Mouse (Mus musculus) hindbrain, postnatal 0 days (tissue): ENCODE measurements around the gene Hoxb8. TPM values are rescaled to one million over a fixed set of nuclear protein-coding genes. Genes with fewer than 3 reads are reported as not detected.
A peak's percentile ranks its signal among the peaks of the same experiment; 100 is the strongest.

Experiments
- ATAC-seq: fragments of 200-750 bp; cut with Nextera tagmentation; 2 replicates; pipeline ENCODE4 v1.8.0; 2017; ENCODE audit warnings: mild to moderate bottlenecking, moderate TSS enrichment, moderate library complexity
- DNase-seq: peaks from one replicate; pipeline ENCODE4 v3.0.0-alpha.2; 2015; ENCODE audit warnings: low spot score
- H3K27ac ChIP-seq: fragments of 300-500 bp; sonication (generic); 2 replicates; pipeline ENCODE4 v1.5.1; 2014; ENCODE audit warnings: mild to moderate bottlenecking
- H3K27me3 ChIP-seq: fragments of 300-500 bp; sonication (generic); 2 replicates; pipeline ENCODE4 v1.6.1; 2014; ENCODE audit warnings: low read length, mixed read lengths; ENCODE audit not compliant: insufficient read depth
- H3K36me3 ChIP-seq: fragments of 300-500 bp; sonication (generic); 2 replicates; pipeline ENCODE4 v1.6.1; 2014; ENCODE audit warnings: low read length, mixed read lengths; ENCODE audit not compliant: insufficient read depth
- H3K4me1 ChIP-seq: fragments of 300-500 bp; sonication (generic); 2 replicates; pipeline ENCODE4 v1.6.1; 2014; ENCODE audit warnings: antibody characterized with exemption, low read length, mixed read lengths; ENCODE audit not compliant: insufficient read depth
- H3K4me2 ChIP-seq: fragments of 300-500 bp; sonication (generic); 2 replicates; pipeline ENCODE4 v1.6.1; 2014; ENCODE audit warnings: low read depth, mild to moderate bottlenecking, low read length, moderate library complexity, mixed read lengths
- H3K4me3 ChIP-seq: fragments of 300-500 bp; sonication (generic); 2 replicates; pipeline ENCODE4 v1.5.1; 2014; ENCODE audit warnings: low read length
- H3K9ac ChIP-seq: fragments of 300-500 bp; sonication (generic); replicated peaks from 2 replicates; pipeline ENCODE4 v1.6.1; 2014; ENCODE audit warnings: mild to moderate bottlenecking, low read length, moderate library complexity, mixed read lengths
- H3K9me3 ChIP-seq: fragments of 300-500 bp; sonication (generic); 2 replicates; pipeline ENCODE4 v1.6.1; 2016; ENCODE audit warnings: low read length, mixed read lengths
- CTCF ChIP-seq: IDR thresholded peaks from 2 replicates; pipeline ENCODE4 v1.5.1; 2016; ENCODE audit warnings: antibody characterized with exemption, control low read depth, low read depth
- WGBS: fragments of 180-500 bp; shearing (Covaris S2); extraction: QIAGEN DNeasy Blood & Tissue Kit; methylation state at CpG from one replicate; pipeline ENCODE4 v1.1.7; 2014; 5-methylcytosine and 5-hydroxymethylcytosine counted together
- polyA plus RNA-seq: library from polyadenylated mRNA; unstranded; fragments of >200 nt; fragmentation: Nextera tagmentation; extraction: Ambion mirVana; gene quantifications from 2 replicates; pipeline ENCODE4 v1.2.1, GENCODE M21; 2015
- total RNA-seq: library from RNA; depleted of rRNA; stranded (reverse); fragments of >200 nt; gene quantifications from 2 replicates; pipeline ENCODE4 v1.2.3, GENCODE M21; 2014

The Hoxb8 gene
- total and polyA plus RNA-seq, 2 experiments from 2014 or later: 4.6 to 28.0 TPM

DNA sequence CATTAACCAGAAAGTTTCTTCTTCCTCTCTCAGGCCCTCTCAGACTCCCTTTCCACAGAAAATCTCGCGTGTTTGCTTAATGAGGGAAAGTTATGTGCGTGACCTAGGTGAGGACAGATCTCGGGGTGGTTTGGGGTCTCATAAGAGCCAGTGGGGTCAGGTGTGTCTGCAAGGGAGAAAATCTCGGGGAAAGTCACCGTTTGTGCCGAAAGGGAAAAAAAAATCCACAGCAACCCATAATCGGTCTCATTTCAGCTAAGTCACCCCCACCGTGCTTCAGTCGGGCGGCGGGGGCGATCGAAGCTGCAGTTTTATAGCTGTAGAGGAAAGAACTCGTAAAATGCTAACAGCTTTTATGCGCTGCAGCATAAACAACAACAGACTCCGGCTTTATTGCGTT, 309 bp upstream of the Hoxb8 start:
- Histone ChIP-seq H3K36me3 (no peaks in the 10 kb centered on the region), H3K4me3 (no peak overlapping the region), H3K9me3 (no peaks in the 10 kb centered on the region), H3K27me3 (peaks cover 75% of the 10 kb centered on the region), H3K4me2 (no peak overlapping the region), H3K9ac (no peak overlapping the region), H3K4me1 (no peaks in the 10 kb centered on the region), H3K27ac (no peak overlapping the region)
- ATAC-seq: no peak
- no peak for TF ChIP-seq CTCF
- DNase-seq: no peak
- WGBS: 6% methylated on average over 18 of the region's 18 CpGs

DNA sequence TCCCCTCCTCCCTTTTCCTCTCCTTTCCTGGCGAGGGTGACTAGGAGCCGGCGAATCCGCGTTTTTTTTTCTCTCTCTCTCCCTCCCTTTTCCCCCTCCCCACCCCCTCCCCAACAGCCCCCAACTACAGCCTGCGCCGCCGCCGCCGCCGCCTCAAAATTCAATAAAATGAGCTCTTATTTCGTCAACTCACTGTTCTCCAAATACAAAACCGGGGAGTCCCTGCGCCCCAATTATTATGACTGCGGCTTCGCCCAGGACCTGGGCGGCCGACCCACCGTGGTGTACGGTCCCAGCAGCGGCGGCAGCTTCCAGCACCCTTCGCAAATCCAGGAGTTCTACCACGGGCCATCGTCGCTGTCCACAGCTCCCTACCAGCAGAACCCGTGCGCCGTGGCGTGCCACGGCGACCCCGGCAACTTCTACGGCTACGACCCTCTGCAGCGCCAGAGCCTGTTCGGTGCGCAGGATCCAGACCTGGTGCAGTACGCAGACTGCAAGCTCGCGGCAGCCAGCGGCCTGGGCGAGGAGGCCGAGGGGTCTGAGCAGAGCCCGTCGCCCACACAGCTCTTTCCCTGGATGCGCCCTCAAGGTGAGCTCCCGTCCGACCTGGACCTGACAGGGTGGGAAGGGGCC, 1.2 kb downstream of the Hoxb8 start:
- DNase-seq: no peak
- Histone ChIP-seq H3K4me1 (no peaks in the 10 kb centered on the region), H3K27ac (peak overlapping the region; percentile 51), H3K36me3 (no peaks in the 10 kb centered on the region), H3K4me3 (peak overlapping the region; percentile 31), H3K27me3 (peaks cover 84% of the 10 kb centered on the region), H3K4me2 (peak overlapping the region; percentile 50; the same call in 1 of the 2 replicates), H3K9ac (no peak overlapping the region), H3K9me3 (no peaks in the 10 kb centered on the region)
- under 1% methylated on average over 49 of the region's 49 CpGs for WGBS
- no peak for TF ChIP-seq CTCF
- ATAC-seq: no peak

- Histone ChIP-seq H3K4me3 (peak overlapping the region; percentile 31), H3K27ac (no peak overlapping the region; the same call in 1 of the 2 replicates), H3K36me3 (no peaks in the 10 kb centered on the region), H3K9ac (no peak overlapping the region), H3K27me3 (peaks cover 87% of the 10 kb centered on the region), H3K9me3 (no peaks in the 10 kb centered on the region), H3K4me1 (no peaks in the 10 kb centered on the region), H3K4me2 (peak overlapping the region; percentile 50)
- 0% methylated on average over 48 of the region's 49 CpGs for WGBS
- DNase-seq: no peak
- 0 out of 2 replicates have a peak, but pooled peaks have one; percentile 27 for TF ChIP-seq CTCF
- peak; percentile 8; the same call in 1 of the 2 replicates for ATAC-seq
These were observed 2.5 kb downstream of the Hoxb8 start for GRCm38 (mm10) chr11:96284041-96284749.

DNA sequence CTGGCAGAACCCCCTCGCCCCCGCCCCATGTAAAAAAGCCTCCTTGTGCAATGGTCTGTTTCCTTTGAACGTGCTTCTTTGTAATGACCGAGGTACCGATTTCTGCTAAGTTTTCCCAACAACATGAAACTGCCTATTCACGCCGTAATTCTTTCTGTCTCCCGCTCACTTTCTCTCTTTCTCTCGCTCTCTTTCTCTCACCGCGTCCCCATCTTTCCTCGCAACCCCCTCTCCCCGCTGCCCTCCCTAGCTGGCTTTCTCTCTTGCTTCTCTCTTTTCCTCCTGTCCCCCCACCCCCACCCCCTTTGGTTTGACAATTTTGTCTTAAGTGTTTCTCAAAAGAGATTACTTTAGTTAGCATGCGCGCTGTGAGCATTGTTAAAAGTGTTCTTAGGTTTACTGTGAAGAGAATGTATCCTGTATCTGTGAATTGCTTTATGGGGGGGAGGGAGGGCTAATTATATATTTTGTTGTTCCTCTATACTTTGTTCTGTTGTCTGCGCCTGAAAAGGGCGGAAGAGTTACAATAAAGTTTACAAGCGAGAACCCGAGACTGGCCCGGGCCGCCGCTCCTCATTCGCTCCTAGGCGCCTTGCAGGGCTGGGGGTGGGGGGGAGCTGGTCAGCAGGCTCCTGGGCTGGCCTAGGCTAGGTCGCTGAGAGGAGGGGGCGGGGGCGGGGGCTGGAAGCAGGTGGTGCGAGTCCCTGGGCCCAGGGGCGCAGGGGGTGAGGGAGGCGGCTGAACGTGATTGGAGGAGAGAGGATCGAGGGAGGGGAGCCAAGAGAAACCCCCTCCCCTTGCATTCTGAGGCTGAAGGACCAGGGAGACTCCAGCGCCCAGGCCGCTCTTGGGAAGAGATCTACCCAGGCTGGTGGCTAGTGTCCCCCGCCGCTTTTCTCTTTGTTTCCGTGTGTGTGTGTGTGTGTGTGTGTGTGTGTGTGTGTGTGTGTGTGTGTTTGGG, 3.3 kb downstream of the Hoxb8 start:
- WGBS: 3% methylated on average over 33 of the region's 37 CpGs
- ATAC-seq (peak; percentile 58; the same call in 1 of the 2 replicates), DNase-seq (no peak)
- Histone ChIP-seq H3K27me3 (peaks cover 87% of the 10 kb centered on the region), H3K4me2 (peak overlapping the region; percentile 50), H3K9ac (no peak overlapping the region), H3K9me3 (no peaks in the 10 kb centered on the region), H3K36me3 (no peaks in the 10 kb centered on the region), H3K4me1 (no peaks in the 10 kb centered on the region), H3K27ac (no peak overlapping the region; the same call in 1 of the 2 replicates), H3K4me3 (peak overlapping the region; percentile 31)
- TF ChIP-seq CTCF: no peak

- no peak for DNase-seq
- Histone ChIP-seq H3K36me3 (no peaks in the 10 kb centered on the region), H3K4me3 (peak within 1 kb of the TSS; percentile 24), H3K27me3 (peaks cover 88% of the 10 kb centered on the region), H3K27ac (no peak within 1 kb of the TSS), H3K9ac (no peak within 1 kb of the TSS), H3K4me1 (no peaks in the 10 kb centered on the region), H3K9me3 (no peaks in the 10 kb centered on the region), H3K4me2 (peak within 1 kb of the TSS; percentile 38)
- WGBS: 2% methylated on average over 43 of the region's 43 CpGs
- ATAC-seq: no peak
- no peak for TF ChIP-seq CTCF
These were observed 4.3 kb downstream of the Hoxb8 start, which contains the start of gene Hoxb7 for GRCm38 (mm10) chr11:96285771-96286738. Gene Hoxb7, plus strand, starts transcription at chr11:96286623.
